Mouse (Mus musculus): Measurements from ENCODE around the gene Atxn2l. TPM values are rescaled to one million over a fixed set of nuclear protein-coding genes. Genes with fewer than 3 reads are reported as not detected.

Atxn2l gene
- total RNA-seq, 2 experiments from 2014 or later = 71.8 to 94.7 TPM

- no peak for ATAC-seq (replicated peaks; ENCODE audit: low FRiP score, poor library complexity, severe bottlenecking)
These were observed 59.2 kb downstream of the Atxn2l start for GRCm38 (mm10) chr7:126443997-126444396.

Other genes with a start within 250 kb of the Atxn2l start
- 2.5 and 5.0 TPM in 2 replicates for gene Sbk1, start 230.8 kb downstream of the Atxn2l start, total RNA-seq (2015; ENCODE audit: low replicate concordance)
- gene Sbk1, start 230.8 kb downstream of the Atxn2l start, total RNA-seq (2017; ENCODE audit: low replicate concordance) = 3.4 and 4.0 TPM in 2 replicates
- gene Lat, start 133.9 kb downstream of the Atxn2l start, total RNA-seq (2015; ENCODE audit: low replicate concordance) = 13.4 and 22.7 TPM in 2 replicates
- gene Lat, start 133.9 kb downstream of the Atxn2l start, total RNA-seq (2017; ENCODE audit: low replicate concordance) = 1.7 and 3.5 TPM in 2 replicates
- 7.6 and 8.0 TPM in 2 replicates for gene Spns1, start 126.0 kb downstream of the Atxn2l start, total RNA-seq (2015; ENCODE audit: low replicate concordance)
- 3.1 and 5.8 TPM in 2 replicates for gene Spns1, start 126.0 kb downstream of the Atxn2l start, total RNA-seq (2017; ENCODE audit: low replicate concordance)
- 7.6 and 10.1 TPM in 2 replicates for gene Nfatc2ip, start 106.7 kb downstream of the Atxn2l start, total RNA-seq (2015; ENCODE audit: low replicate concordance)
- 21.7 and 22.7 TPM in 2 replicates for gene Nfatc2ip, start 106.7 kb downstream of the Atxn2l start, total RNA-seq (2017; ENCODE audit: low replicate concordance)
- 18.4 and 35.2 TPM in 2 replicates for gene Cd19, start 88.5 kb downstream of the Atxn2l start, total RNA-seq (2015; ENCODE audit: low replicate concordance)
- 11.2 and 18.8 TPM in 2 replicates for gene Cd19, start 88.5 kb downstream of the Atxn2l start, total RNA-seq (2017; ENCODE audit: low replicate concordance)
- 4.3 and 8.0 TPM in 2 replicates for gene Rabep2, start 74.7 kb downstream of the Atxn2l start, total RNA-seq (2015; ENCODE audit: low replicate concordance)
- gene Rabep2, start 74.7 kb downstream of the Atxn2l start, total RNA-seq (2017; ENCODE audit: low replicate concordance) = 1.4 and 7.2 TPM in 2 replicates
- gene Atp2a1, start 40.3 kb downstream of the Atxn2l start, total RNA-seq (2015; ENCODE audit: low replicate concordance) = 2.2 TPM in 1 of 2 replicates, not detected in the other
- not detected in 2 replicates for gene Atp2a1, start 40.3 kb downstream of the Atxn2l start, total RNA-seq (2017; ENCODE audit: low replicate concordance)
- gene Sh2b1, start 28.0 kb downstream of the Atxn2l start, total RNA-seq (2015; ENCODE audit: low replicate concordance) = 4.7 and 12.6 TPM in 2 replicates
- 4.1 and 4.6 TPM in 2 replicates for gene Sh2b1, start 28.0 kb downstream of the Atxn2l start, total RNA-seq (2017; ENCODE audit: low replicate concordance)
- gene Tufm, start 16.1 kb downstream of the Atxn2l start, total RNA-seq (2015; ENCODE audit: low replicate concordance) = 23.8 and 28.1 TPM in 2 replicates
- 10.7 and 11.6 TPM in 2 replicates for gene Tufm, start 16.1 kb downstream of the Atxn2l start, total RNA-seq (2017; ENCODE audit: low replicate concordance)
- gene Eif3c, start 63.0 kb upstream of the Atxn2l start, total RNA-seq (2015; ENCODE audit: low replicate concordance) = 42.3 and 63.8 TPM in 2 replicates
- gene Eif3c, start 63.0 kb upstream of the Atxn2l start, total RNA-seq (2017; ENCODE audit: low replicate concordance) = 77.8 and 113 TPM in 2 replicates
- gene Apobr, start 81.5 kb upstream of the Atxn2l start, total RNA-seq (2015; ENCODE audit: low replicate concordance) = 5.9 and 12.3 TPM in 2 replicates
- 3.2 and 6.1 TPM in 2 replicates for gene Apobr, start 81.5 kb upstream of the Atxn2l start, total RNA-seq (2017; ENCODE audit: low replicate concordance)
- gene Cln3, start 82.4 kb upstream of the Atxn2l start, total RNA-seq (2015; ENCODE audit: low replicate concordance) = 2.9 and 17.2 TPM in 2 replicates
- gene Cln3, start 82.4 kb upstream of the Atxn2l start, total RNA-seq (2017; ENCODE audit: low replicate concordance) = 1.9 and 3.9 TPM in 2 replicates
- gene Il27, start 91.5 kb upstream of the Atxn2l start, total RNA-seq (2015; ENCODE audit: low replicate concordance) = 1.3 TPM in 1 of 2 replicates, not detected in the other
- gene Il27, start 91.5 kb upstream of the Atxn2l start, total RNA-seq (2017; ENCODE audit: low replicate concordance) = not detected in 2 replicates
- gene Nupr1, start 127.4 kb upstream of the Atxn2l start, total RNA-seq (2015; ENCODE audit: low replicate concordance) = 2.5 TPM in 1 of 2 replicates, not detected in the other
- gene Nupr1, start 127.4 kb upstream of the Atxn2l start, total RNA-seq (2017; ENCODE audit: low replicate concordance) = 1.2 and 15.8 TPM in 2 replicates
- 36.8 and 54.1 TPM in 2 replicates for gene Sgf29, start 145.9 kb upstream of the Atxn2l start, total RNA-seq (2015; ENCODE audit: low replicate concordance)
- gene Sgf29, start 145.9 kb upstream of the Atxn2l start, total RNA-seq (2017; ENCODE audit: low replicate concordance) = 0.83 and 10.9 TPM in 2 replicates
- 4.0 TPM in 1 of 2 replicates, not detected in the other for gene Sult1a1, start 173.0 kb upstream of the Atxn2l start, total RNA-seq (2015; ENCODE audit: low replicate concordance)
- gene Sult1a1, start 173.0 kb upstream of the Atxn2l start, total RNA-seq (2017; ENCODE audit: low replicate concordance) = 6.4 TPM in 1 of 2 replicates, not detected in the other
- gene Bola2, start 192.0 kb upstream of the Atxn2l start, total RNA-seq (2015; ENCODE audit: low replicate concordance) = 9.2 and 21.3 TPM in 2 replicates
- gene Bola2, start 192.0 kb upstream of the Atxn2l start, total RNA-seq (2017; ENCODE audit: low replicate concordance) = 5.1 and 46.8 TPM in 2 replicates
- 0.84 and 1.4 TPM in 2 replicates for gene Slx1b, start 192.3 kb upstream of the Atxn2l start, total RNA-seq (2015; ENCODE audit: low replicate concordance)
- gene Slx1b, start 192.3 kb upstream of the Atxn2l start, total RNA-seq (2017; ENCODE audit: low replicate concordance) = 1.9 and 3.2 TPM in 2 replicates
- gene Coro1a, start 204.3 kb upstream of the Atxn2l start, total RNA-seq (2015; ENCODE audit: low replicate concordance) = 103 and 171 TPM in 2 replicates
- 101 and 106 TPM in 2 replicates for gene Coro1a, start 204.3 kb upstream of the Atxn2l start, total RNA-seq (2017; ENCODE audit: low replicate concordance)